In genomic region chr2:118659998-118660452, GRCm38 (mm10) we compare ENCODE assay signal across 8 mouse cellular contexts. TPM values are rescaled to one million over a fixed set of nuclear protein-coding genes. Genes with fewer than 3 reads are reported as not detected.
DNase-seq lines count a peak whose midpoint lies in the region; ATAC-seq and TF ChIP-seq lines count a peak whose summit lies in the region.

No protein-coding gene starts in this region.

- WGBS in limb, embryonic 10.5 days, result 7% methylated on average over 4 of the region's 4 CpGs
- WGBS in midbrain, embryonic 12.5 days, result 1% methylated on average over 4 of the region's 4 CpGs

- DNase-seq in kidney, adult 18-20 months, result peak; percentile 39
- no peak for DNase-seq in kidney, adult 11 months
- DNase-seq in adrenal gland, postnatal 25 days, result peak; percentile 47
- peak; percentile 72 for DNase-seq in limb, embryonic 10.5 days (ENCODE audit: low spot score)
- DNase-seq in testis, postnatal 10 days (ENCODE audit: low spot score), result peak; percentile 71

- H3K4me3 ChIP-seq in embryonic fibroblast, embryonic 13.5 days (ENCODE audit: insufficient read depth, low read length), result no peak overlapping the region
- H3K4me3 ChIP-seq in limb, embryonic 10.5 days, result peak overlapping the region; percentile 44
- H3K4me3 ChIP-seq in midbrain, embryonic 12.5 days, result peak overlapping the region; percentile 29

- no peak for TF ChIP-seq CTCF in embryonic fibroblast, embryonic 13.5 days (IDR thresholded peaks at IDR 0.05; ENCODE audit: borderline replicate concordance, insufficient read depth, low read length)

- peak; percentile 51 to 58; a peak in 3 of 4 replicates for ATAC-seq in hematopoietic stem cell, adult 5-6 weeks (replicated peaks in 1 of 2; ENCODE audit: insufficient read depth in 1 of 2, low FRiP score in 2 of 2, low TSS enrichment in 1 of 2, low read depth in 1 of 2, poor library complexity in 2 of 2, severe bottlenecking in 2 of 2)
- peak; percentile 83 for ATAC-seq in midbrain, embryonic 12.5 days (ENCODE audit: low FRiP score, low read depth)

- peaks cover 40% of the 10 kb centered on the region for H3K27me3 ChIP-seq in limb, embryonic 10.5 days (ENCODE audit: low read depth, poor library complexity, severe bottlenecking)
- H3K27me3 ChIP-seq in midbrain, embryonic 12.5 days, result peaks cover 33% of the 10 kb centered on the region

- peak overlapping the region; percentile 51 for H3K4me2 ChIP-seq in midbrain, embryonic 12.5 days (replicated peaks)

- no peak overlapping the region; the same call in 1 of the 2 replicates for H3K9ac ChIP-seq in midbrain, embryonic 12.5 days (replicated peaks)

- H3K27ac ChIP-seq in embryonic fibroblast, embryonic 13.5 days (ENCODE audit: insufficient read depth, low read length), result 0 out of 2 replicates have a peak overlapping the region, but pooled peaks have one; percentile 77
- H3K27ac ChIP-seq in limb, embryonic 10.5 days, result peak overlapping the region; percentile 86
- peak overlapping the region; percentile 61; the same call in 1 of the 2 replicates for H3K27ac ChIP-seq in midbrain, embryonic 12.5 days (replicated peaks)

- TF ChIP-seq POLR2A in embryonic fibroblast, embryonic 13.5 days (IDR thresholded peaks at IDR 0.05; ENCODE audit: low read depth, low read length), result no peak

- no peaks in the 10 kb centered on the region for H3K9me3 ChIP-seq in limb, embryonic 10.5 days (replicated peaks)
- H3K9me3 ChIP-seq in midbrain, embryonic 12.5 days, result no peaks in the 10 kb centered on the region

- H3K4me1 ChIP-seq in embryonic fibroblast, embryonic 13.5 days (ENCODE audit: control insufficient read depth, insufficient read depth, low read length), result peaks cover 9% of the 10 kb centered on the region
- peaks cover 57% of the 10 kb centered on the region for H3K4me1 ChIP-seq in limb, embryonic 10.5 days
- H3K4me1 ChIP-seq in midbrain, embryonic 12.5 days, result peaks cover 33% of the 10 kb centered on the region

- H3K36me3 ChIP-seq in limb, embryonic 10.5 days, result no peaks in the 10 kb centered on the region
- no peaks in the 10 kb centered on the region for H3K36me3 ChIP-seq in midbrain, embryonic 12.5 days

RNA-seq across cellular contexts. Expression of gene Pak6, which starts 3.1 kb away (rescaled TPM):
- total RNA-seq in adrenal gland, postnatal 25 days (2021), result 22.6 and 23.1 TPM in 2 replicates
- polyA plus RNA-seq in embryonic fibroblast, embryonic 13.5 days (2011; ENCODE audit: insufficient read length, low read depth, missing spikeins), result 0.19 and 0.78 TPM in 2 replicates
- 0.94 TPM in 1 of 2 replicates, not detected in the other for total RNA-seq in hematopoietic stem cell, adult 5-6 weeks (2017)
- 0.65 and 0.75 TPM in 2 replicates for polyA plus RNA-seq in limb, embryonic 10.5 days (2016; fragmentation: Nextera tagmentation; extraction: Ambion mirVana)
- 4.9 and 5.8 TPM in 2 replicates for polyA plus RNA-seq in midbrain, embryonic 12.5 days (2016; fragmentation: Nextera tagmentation; extraction: Ambion mirVana)

RNA-seq across cellular contexts. Expression of gene Ankrd63, which starts 43.7 kb away (rescaled TPM):
- total RNA-seq in adrenal gland, postnatal 25 days (2021), result 0.27 and 0.67 TPM in 2 replicates
- not detected in 2 replicates for polyA plus RNA-seq in embryonic fibroblast, embryonic 13.5 days (2011; ENCODE audit: insufficient read length, low read depth, missing spikeins)
- 1.9 and 2.3 TPM in 2 replicates for total RNA-seq in hematopoietic stem cell, adult 5-6 weeks (2017)
- polyA plus RNA-seq in limb, embryonic 10.5 days (2016; fragmentation: Nextera tagmentation; extraction: Ambion mirVana), result not detected in 2 replicates
- polyA plus RNA-seq in midbrain, embryonic 12.5 days (2016; fragmentation: Nextera tagmentation; extraction: Ambion mirVana), result not detected in 2 replicates
